Mouse (Mus musculus) kidney, adult 8-10 months (tissue): ENCODE results near the gene Larp4.
"Not testable (repeated sequence)": the region's sequence is repeated elsewhere in the genome, so short reads cannot be mapped to it uniquely, and the experiment has no call there.

Experiments
- DNase-seq, 2 experiments: peaks; one replicate each; pipeline ENCODE4 v3.0.0; 2022

The Larp4 gene

DNA sequence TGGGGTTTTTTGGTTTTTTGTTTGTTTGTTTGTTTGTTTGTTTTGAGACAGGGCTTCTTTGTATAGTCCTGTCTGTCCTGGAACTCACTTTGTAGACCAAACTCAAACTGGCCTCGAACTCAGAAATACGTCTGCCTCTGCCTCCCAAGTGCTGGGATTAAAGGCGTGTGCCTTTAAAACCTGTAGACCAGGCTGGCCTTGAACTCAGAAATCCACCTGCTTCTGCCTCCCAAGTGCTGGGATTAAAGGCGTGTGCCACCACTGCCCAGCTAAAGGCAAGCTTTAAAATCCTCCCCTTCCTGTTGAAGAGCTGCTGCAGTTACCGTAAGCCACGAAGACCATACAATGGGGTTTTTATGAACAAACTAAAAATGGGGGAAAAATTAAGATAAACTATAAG lies at the start of gene Larp4:
Gene Larp4, plus strand, starts transcription at position 301 of the 400 bp plus-strand sequence.
- DNase-seq, result not testable (repeated sequence)

DNA sequence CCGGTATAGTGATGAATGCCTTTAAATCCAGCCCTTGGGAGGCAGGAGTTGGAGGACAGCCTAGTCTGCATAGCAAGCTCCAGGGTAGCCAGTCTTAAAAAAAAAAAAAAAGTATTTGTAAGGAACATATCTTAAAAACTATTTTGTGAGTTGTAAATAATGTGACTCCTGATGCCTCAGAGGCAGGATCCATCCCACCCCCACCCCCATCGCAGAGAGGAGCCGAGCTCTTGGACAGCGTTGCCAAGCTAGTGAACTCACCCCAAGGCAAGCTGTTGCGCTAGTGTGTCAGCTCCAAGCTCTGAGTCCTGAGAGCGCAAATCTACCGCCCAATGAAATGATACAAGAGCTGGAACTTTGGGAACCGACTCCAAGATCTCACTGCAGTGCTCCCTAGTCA lies 38.6 kb upstream of the Larp4 start:
- DNase-seq, result no peak

- no peak for DNase-seq
These were observed 35.4 kb upstream of the Larp4 start for GRCm38 (mm10) chr15:99934501-99934900.

- no peak for DNase-seq
These were observed 33.2 kb upstream of the Larp4 start for GRCm38 (mm10) chr15:99936659-99937058.

GRCm38 (mm10) chr15:99937841-99938240 lies 32.0 kb upstream of the Larp4 start:
- DNase-seq, result peak; percentile 30 to 47

DNA sequence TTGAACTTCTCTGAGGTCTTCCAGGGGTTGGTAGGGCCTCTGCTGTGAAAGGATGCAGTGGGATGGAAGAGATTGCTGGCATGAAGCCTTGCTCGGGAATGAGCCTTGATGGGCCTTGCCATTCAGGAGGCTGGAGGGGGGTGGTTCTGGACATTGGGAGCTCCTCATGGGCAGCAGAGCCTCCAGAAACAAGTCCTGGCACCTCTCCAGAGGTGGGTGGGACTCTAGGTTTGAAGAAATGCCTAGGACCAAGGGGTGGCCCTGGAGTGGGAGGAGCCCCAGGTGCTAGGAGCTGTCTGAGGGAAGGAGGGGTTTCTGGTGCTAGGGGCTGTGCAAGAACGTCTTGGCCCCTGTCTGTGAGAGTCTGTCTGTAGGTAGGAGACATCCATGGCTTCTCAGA lies 29.4 kb upstream of the Larp4 start:
- DNase-seq, result no peak

DNA sequence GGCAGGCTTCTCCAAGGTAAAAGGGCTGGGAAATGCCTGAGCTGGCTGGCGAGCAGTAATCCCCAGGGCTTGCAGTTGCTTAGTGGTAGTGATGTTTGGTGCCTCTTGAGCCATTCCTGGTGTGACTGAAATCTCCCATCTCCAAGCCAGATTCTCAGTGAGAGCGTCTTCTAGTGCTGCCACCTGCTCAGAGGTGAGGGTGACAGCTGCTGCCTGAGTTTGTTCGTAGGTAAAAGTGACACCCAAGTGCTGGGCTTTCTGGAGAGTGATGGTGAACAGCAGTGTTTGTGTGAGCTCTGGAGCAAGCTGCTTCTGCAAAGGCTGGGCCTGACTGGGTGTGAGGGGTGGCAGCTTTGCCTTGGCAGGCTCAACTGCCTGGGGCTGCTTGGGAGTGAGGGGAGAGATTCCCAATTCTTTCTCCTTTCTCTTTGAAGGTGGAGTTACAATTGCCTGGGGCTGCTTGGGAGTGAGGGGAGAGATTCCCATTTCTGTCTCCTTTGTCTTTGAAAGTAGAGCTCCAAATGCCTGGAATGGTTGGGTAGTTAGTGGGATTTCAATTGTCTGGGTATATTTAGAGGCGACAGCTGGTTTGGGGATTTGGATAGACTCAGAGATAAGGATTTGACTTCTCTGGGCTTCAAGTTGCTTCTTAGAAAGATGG lies 28.8 kb upstream of the Larp4 start:
- DNase-seq, result no peak

DNA sequence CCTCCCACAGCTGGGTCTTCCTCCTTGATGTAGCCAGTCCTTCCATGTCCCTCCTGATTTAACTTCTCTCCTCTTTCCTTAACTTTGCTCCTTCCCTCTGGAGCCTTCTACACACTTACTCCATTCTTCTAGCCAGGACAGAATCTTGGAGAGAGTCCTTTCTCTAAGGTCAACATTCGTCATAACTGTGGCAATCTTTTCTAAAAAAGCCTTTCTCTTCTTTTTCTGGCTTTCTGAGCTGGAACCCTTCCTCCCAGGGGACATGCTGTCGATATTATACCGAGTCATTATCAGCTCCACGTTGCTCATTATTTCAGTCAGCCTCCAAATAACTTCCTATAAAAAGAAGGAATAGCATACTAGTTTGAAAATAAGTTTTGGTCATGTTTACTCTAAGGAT lies 14.5 kb upstream of the Larp4 start:
- no peak for DNase-seq

DNA sequence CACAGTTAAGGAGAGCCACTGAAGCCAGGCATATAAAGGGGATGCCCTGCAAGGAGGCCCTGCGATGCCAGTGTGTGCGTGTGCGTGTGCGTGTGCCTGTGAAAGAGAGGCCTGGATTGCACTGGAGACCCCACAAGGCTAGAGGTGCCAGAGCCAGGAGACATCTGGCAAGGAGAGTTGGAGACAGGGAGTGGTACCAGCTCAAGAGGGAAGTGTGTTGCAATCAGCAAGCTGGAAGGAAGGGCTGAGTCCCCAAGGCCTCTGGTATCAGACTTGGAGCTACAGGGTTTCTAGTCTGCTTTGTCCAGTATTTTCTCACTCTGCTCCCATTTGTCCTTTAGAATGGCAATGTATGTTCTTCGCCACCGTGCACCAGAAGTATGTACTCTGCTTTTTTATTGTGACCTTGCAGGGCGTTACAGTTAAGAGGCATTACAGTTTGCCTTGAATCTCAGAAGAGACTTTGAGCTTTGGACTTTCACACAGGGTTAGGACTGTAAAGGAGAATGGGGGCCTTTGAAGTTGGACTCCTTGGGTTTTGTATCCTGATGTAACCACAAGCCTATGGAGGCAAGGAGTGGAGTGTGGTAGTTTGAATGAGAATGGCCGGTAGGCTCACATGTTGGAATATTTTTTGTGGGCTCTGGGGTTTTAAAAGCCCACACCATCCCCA lies 4.6 kb upstream of the Larp4 start:
- DNase-seq, result no peak

DNA sequence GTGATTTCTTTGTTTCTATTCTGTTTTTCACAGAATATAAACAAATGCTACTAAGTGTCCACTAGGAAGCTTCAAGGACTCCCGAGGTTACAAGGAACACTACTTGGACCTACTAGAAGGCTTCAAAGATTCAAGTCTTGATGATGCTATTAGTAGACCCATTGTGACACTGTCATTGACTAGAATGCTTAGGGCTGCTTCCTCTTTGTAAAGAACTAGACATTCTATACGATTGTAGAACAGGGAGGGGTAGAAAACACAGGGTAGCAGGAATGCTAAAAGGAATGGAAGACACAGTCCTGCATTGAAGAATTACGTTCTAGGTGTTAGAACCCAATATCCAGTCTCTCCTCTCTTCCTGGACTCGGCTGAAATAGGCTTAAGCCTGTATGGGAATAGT lies 2.9 kb upstream of the Larp4 start, which contains the start of gene Fam186a:
Gene Fam186a, minus strand, starts transcription at position 101 of the 400 bp plus-strand sequence.
- DNase-seq, result no peak

DNA sequence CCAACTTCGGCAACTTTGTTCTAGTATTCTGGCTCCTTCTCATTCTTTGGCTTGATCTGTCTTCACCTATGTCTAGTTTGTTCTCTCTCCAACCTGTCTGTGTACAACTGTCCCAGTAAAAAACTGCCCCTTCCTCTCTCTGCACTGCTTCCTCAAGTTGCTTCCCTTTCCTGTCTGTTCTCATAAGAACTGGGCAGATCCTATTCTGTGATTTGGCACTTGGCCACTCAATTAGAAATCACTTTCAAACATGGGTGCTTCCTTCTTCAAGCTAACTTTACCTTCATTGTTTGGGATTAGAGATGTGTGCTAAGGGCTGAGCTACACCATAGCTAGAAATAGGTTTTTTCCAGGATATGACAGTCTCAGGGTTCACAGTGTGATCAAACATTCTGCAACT lies 741 bp downstream of the Larp4 start:
- peak in 1 of 2 experiments; percentile 26 for DNase-seq

DNA sequence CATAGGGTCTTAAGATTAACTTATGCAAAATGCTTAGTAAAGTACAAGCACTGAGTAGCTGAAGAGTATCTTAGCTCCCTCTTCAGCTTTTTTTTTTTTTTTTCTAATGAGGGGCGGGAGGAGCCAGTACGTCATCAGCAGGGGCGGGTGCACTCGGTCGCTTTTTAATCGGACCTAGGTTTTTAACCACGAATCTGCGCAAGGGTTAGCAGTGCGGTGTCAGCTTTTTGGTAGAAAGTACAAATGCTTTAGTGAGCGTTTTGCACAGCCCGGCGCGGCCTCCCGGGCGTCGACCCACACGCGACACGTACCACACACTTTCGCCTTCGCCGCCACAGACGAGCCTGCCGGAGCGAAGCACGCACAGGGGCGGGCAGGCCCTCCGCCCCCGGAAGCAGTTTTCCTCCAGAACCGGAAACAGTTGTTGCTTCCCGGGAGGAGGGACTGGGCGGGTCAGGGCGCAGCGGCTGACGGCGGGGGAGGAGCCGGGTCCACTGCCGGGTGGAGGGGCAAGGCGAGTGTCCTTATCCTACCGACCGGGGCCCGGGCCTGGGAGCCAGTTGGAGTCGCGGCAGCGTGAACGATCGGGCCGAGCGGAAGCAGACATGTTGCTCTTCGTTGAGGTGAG lies 2.6 kb downstream of the Larp4 start:
- DNase-seq, result peak; percentile 95

GRCm38 (mm10) chr15:99972989-99973911 lies 3.4 kb downstream of the Larp4 start:
- peak; percentile 19 to 41 for DNase-seq

DNA sequence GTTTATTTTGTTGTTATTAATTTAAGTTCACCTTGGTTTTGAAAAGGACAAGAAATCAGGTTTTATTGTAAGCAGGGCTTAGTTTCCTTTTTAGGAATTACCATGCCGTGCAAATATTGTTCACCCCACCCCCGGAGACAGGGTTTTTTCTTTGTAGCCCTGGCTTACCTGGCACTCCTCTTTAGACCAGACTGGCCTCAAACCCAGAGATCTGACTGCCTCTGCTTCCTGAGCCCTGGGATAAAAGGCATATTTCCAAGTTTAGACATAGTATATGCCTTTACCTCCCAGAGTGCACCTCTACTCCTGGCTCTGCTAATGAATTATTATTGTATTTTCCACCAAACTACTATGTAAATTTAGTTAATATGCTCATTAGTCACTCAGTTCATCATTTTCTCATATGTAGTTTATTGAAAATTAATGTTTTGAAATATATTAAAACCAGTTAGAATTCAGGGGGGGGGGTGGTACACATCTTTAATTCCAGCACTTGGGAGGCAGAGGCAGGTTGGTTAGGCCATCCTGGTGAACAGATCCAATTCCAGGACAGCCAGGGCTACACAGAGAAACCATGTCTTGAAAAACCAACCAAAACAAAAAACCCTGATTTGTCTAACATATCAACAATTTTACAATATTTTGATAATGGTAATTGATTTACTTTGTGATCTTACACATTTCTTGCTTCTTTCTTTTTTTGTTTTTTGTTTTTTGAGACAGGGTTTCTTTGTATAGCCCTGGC lies 4.8 kb downstream of the Larp4 start:
- no peak for DNase-seq

- DNase-seq, result not testable (repeated sequence)
These were observed 6.3 kb downstream of the Larp4 start for GRCm38 (mm10) chr15:99976121-99976520.

DNA sequence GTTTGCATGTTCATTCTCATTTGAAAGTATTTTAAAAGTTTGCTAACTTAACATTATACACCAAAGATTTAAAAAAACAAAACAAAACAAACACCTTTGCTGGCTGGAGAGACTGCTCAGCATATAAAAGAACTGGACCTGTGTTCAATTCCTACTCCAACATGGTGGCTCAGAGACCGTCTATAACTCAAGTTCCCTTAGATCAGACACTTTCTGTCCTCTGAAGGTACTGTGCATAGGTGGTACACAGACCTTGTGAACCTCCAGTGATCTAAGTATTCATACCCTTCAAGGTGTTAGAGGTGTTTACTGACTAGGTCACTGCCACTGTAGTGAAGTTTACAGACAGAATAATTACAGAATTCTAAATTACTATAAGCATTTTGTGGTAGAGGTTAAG lies 9.4 kb downstream of the Larp4 start:
- no peak for DNase-seq

DNA sequence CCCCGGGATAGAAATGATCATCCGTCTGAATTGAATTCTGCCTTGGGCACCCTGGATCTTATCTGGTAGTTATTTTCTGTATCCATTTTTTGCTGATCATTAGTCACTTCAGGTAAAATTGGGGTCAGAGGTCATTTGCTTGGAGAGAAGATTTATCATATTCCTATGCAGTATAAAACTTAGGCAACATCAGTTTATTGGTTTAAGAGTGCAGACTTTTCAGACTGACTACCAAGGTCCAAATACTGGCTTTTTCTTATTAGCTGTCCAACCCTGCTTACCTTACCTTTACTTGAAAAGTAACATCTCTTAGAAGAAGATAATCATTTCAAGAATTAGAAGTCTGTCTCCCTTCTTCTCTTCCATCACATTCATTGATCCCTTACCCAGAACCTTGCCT lies 9.8 kb downstream of the Larp4 start:
- no peak for DNase-seq

GRCm38 (mm10) chr15:99993100-99993499 lies 23.2 kb downstream of the Larp4 start:
- no peak for DNase-seq

GRCm38 (mm10) chr15:99997114-99997804 lies 27.4 kb downstream of the Larp4 start:
- no peak for DNase-seq

DNA sequence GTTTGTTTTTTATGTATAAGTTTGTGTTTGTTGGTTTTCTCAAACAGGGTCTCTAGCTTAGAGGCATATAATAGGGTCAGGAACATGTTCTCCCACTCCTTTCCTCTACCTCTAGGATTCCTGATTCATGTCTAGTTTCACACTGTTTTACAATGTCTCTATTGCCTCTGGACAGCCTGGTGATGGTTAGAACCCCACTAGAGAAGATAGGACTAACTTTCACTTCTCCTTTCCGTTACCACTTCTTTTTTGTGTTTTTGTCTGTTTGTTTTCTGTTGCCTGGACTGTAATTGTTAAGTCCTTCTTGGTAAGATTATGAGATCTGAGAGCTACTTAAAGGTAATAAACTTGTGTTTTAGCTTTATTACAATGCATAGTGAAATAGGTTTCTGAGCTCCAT lies 29.5 kb downstream of the Larp4 start:
- no peak for DNase-seq

GRCm38 (mm10) chr15:100004677-100005273 lies 34.9 kb downstream of the Larp4 start:
- DNase-seq, result no peak
